Mouse (Mus musculus): ENCODE data around the gene 1110065P20Rik.

GRCm38 (mm10) chr4:124843493-124843892, 7.5 kb downstream of the 1110065P20Rik start:
- peak; percentile 70; the same call in 1 of the 2 replicates for TF ChIP-seq CTCF (IDR thresholded peaks at IDR 0.05; ENCODE audit: extremely low read depth, insufficient read depth, insufficient read length, insufficient replicate concordance)
- no peak for TF ChIP-seq POLR2A (IDR thresholded peaks at IDR 0.05; ENCODE audit: low read depth, low read length)
